Comparison of ENCODE assay signal across 8 mouse cellular contexts in the genomic region with DNA sequence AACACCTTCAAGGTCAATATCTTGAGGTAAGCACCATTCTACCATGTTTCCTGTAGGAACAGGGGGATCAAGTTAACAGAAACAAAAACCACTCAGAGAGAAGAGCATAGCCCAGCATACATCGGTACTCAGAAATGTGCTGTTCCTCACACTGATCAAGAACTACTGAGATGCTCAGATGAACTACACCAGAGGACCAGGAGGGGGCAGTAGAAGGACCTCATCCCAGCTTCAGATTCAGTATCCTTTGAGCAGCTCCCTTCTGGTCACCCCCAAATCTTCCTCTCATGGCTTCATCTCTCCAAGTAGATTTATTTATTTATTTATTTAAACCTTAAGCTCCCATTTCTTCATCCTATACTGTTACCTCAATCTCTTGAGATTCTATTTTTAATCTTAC. TPM values are rescaled to one million over a fixed set of nuclear protein-coding genes. Genes with fewer than 3 reads are reported as not detected.
A peak's percentile ranks its signal among the peaks of the same experiment; 100 is the strongest.
DNase-seq lines count a peak whose midpoint lies in the region; ATAC-seq and TF ChIP-seq lines count a peak whose summit lies in the region.

No protein-coding gene starts in this region.

- ATAC-seq in liver, embryonic 12.5 days, result no peak
- 0 out of 2 replicates have a peak, but pooled peaks have one; percentile 35 for ATAC-seq in lung, embryonic 14.5 days (ENCODE audit: insufficient read depth)

- TF ChIP-seq CTCF in bone marrow, adult 2 months (IDR thresholded peaks at IDR 0.05; ENCODE audit: control insufficient read depth, insufficient read depth, low read length), result peak; percentile 67
- TF ChIP-seq CTCF in lung, embryonic 14.5 days (IDR thresholded peaks at IDR 0.05; ENCODE audit: low read depth), result peak; percentile 58

- no peak for TF ChIP-seq POLR2A in bone marrow, adult 2 months (IDR thresholded peaks at IDR 0.05; ENCODE audit: borderline replicate concordance, control insufficient read depth, low read depth, low read length)

- no peak overlapping the region for H3K27ac ChIP-seq in liver, embryonic 12.5 days
- H3K27ac ChIP-seq in bone marrow, adult 2 months (ENCODE audit: control insufficient read depth, insufficient read depth, low read depth, low read length, poor library complexity), result no peak overlapping the region
- no peak overlapping the region for H3K27ac ChIP-seq in lung, embryonic 14.5 days (ENCODE audit: low read depth)

- no peak overlapping the region for H3K4me2 ChIP-seq in liver, embryonic 12.5 days
- no peak overlapping the region for H3K4me2 ChIP-seq in lung, embryonic 14.5 days

- no peaks in the 10 kb centered on the region for H3K36me3 ChIP-seq in liver, embryonic 12.5 days
- 0 out of 2 replicates have a peak, but pooled peaks cover 7% of the 10 kb centered on the region for H3K36me3 ChIP-seq in lung, embryonic 14.5 days (ENCODE audit: insufficient read depth)

- peak; percentile 48 to 80 for DNase-seq in adrenal gland, adult (ENCODE audit: inconsistent age in 2 of 2, low spot score in 1 of 2)
- no peak for DNase-seq in adrenal gland, postnatal 4 days (ENCODE audit: low spot score in 2 of 2)
- DNase-seq in liver, result peak; percentile 18
- peak; percentile 8 to 38 for DNase-seq in heart, postnatal 14 days
- peak; percentile 58 for DNase-seq in lung, embryonic 14.5 days
- DNase-seq in thymus, postnatal 10 days (ENCODE audit: low spot score in 2 of 2), result peak; percentile 20 to 64

- no peaks in the 10 kb centered on the region for H3K9me3 ChIP-seq in liver, embryonic 12.5 days (replicated peaks)
- H3K9me3 ChIP-seq in lung, embryonic 14.5 days (ENCODE audit: low read depth, low read length), result no peaks in the 10 kb centered on the region

- intact Hi-C loops in heart, postnatal 14 days (cut with DNase I), result no loop called here

- no peaks in the 10 kb centered on the region for H3K27me3 ChIP-seq in liver, embryonic 12.5 days (replicated peaks)
- H3K27me3 ChIP-seq in lung, embryonic 14.5 days (ENCODE audit: insufficient read depth, low read length), result no peaks in the 10 kb centered on the region

- H3K4me1 ChIP-seq in liver, embryonic 12.5 days, result no peaks in the 10 kb centered on the region
- H3K4me1 ChIP-seq in bone marrow, adult 2 months (ENCODE audit: control insufficient read depth, insufficient read depth, low read length), result no peaks in the 10 kb centered on the region; the same call in 1 of the 2 replicates
- 0 out of 2 replicates have a peak, but pooled peaks cover 3% of the 10 kb centered on the region for H3K4me1 ChIP-seq in lung, embryonic 14.5 days (ENCODE audit: insufficient read depth)

- no peak overlapping the region for H3K9ac ChIP-seq in liver, embryonic 12.5 days
- H3K9ac ChIP-seq in lung, embryonic 14.5 days, result no peak overlapping the region

- WGBS in liver, embryonic 12.5 days (ENCODE audit: insufficient replicate concordance), result 39% methylated on average over 1 of the region's 1 CpGs
- 53% methylated on average over 1 of the region's 1 CpGs for WGBS in bone marrow, adult 2 months
- WGBS in lung, embryonic 14.5 days, result 79% methylated on average over 1 of the region's 1 CpGs

- H3K4me3 ChIP-seq in liver, embryonic 12.5 days, result no peak overlapping the region
- H3K4me3 ChIP-seq in bone marrow, adult 2 months (replicated peaks; ENCODE audit: control insufficient read depth, low read depth, low read length), result no peak overlapping the region
- no peak overlapping the region for H3K4me3 ChIP-seq in lung, embryonic 14.5 days (ENCODE audit: low read depth, low read length)

RNA-seq across cellular contexts. Expression of a gene that starts 12.2 kb away (rescaled TPM):
- 10 to 100 TPM; 18.2 to 20.2 TPM for total RNA-seq in adrenal gland, postnatal 4 days (2021)
- 2.2 and 2.3 TPM in 2 replicates for polyA plus RNA-seq in liver, embryonic 12.5 days (2016; fragmentation: Nextera tagmentation; extraction: Ambion mirVana)
- polyA plus RNA-seq in bone marrow, adult 2 months (2011; ENCODE audit: insufficient read depth, insufficient read length, low replicate concordance, missing spikeins), result 1.5 and 3.8 TPM in 2 replicates
- total RNA-seq in heart, postnatal 14 days (2021), result 1 to 10 TPM; 3.3 to 3.4 TPM
- polyA plus RNA-seq in lung, embryonic 14.5 days (2014; fragmentation: Nextera tagmentation; extraction: Ambion mirVana), result 12.2 and 16.0 TPM in 2 replicates

RNA-seq across cellular contexts. Expression of a gene that starts 15.1 kb away (rescaled TPM):
- not detected for total RNA-seq in adrenal gland, postnatal 4 days (2021)
- polyA plus RNA-seq in liver, embryonic 12.5 days (2016; fragmentation: Nextera tagmentation; extraction: Ambion mirVana), result not detected in 2 replicates
- not detected in 2 replicates for polyA plus RNA-seq in bone marrow, adult 2 months (2011; ENCODE audit: insufficient read depth, insufficient read length, low replicate concordance, missing spikeins)
- not detected for total RNA-seq in heart, postnatal 14 days (2021)
- polyA plus RNA-seq in lung, embryonic 14.5 days (2014; fragmentation: Nextera tagmentation; extraction: Ambion mirVana), result not detected in 2 replicates

RNA-seq across cellular contexts. Expression of a gene that starts 47.4 kb away (rescaled TPM):
- 10 to 100 TPM; 72.0 to 75.3 TPM for total RNA-seq in adrenal gland, postnatal 4 days (2021)
- 107 and 108 TPM in 2 replicates for polyA plus RNA-seq in liver, embryonic 12.5 days (2016; fragmentation: Nextera tagmentation; extraction: Ambion mirVana)
- 48.1 and 71.7 TPM in 2 replicates for polyA plus RNA-seq in bone marrow, adult 2 months (2011; ENCODE audit: insufficient read depth, insufficient read length, low replicate concordance, missing spikeins)
- 10 to 100 TPM; 31.8 to 36.3 TPM for total RNA-seq in heart, postnatal 14 days (2021)
- polyA plus RNA-seq in lung, embryonic 14.5 days (2014; fragmentation: Nextera tagmentation; extraction: Ambion mirVana), result 136 and 143 TPM in 2 replicates

Comparison
In these comparisons a context has a peak if more than half of its experiments do, and no peak if none do; other contexts are left out.
1. DNase-seq: peak in adrenal gland, adult (2 of 2), liver (single experiment), heart, postnatal 14 days (2 of 2), lung, embryonic 14.5 days (single experiment) and thymus, postnatal 10 days (2 of 2); none in adrenal gland, postnatal 4 days (0 of 2).